Mouse (Mus musculus) brain, embryonic 14.5 days (tissue): Measurements from ENCODE around the gene Wfdc15b. TPM values are rescaled to one million over a fixed set of nuclear protein-coding genes. Genes with fewer than 3 reads are reported as not detected.
A peak's percentile ranks its signal among the peaks of the same experiment; 100 is the strongest.

ENCODE experiments used
- DNase-seq: peaks from one replicate; pipeline ENCODE4 v3.0.0-alpha.2; 2011; ENCODE audit warnings: low read depth
- CTCF ChIP-seq: fragments of 200-500 bp; IDR thresholded peaks from 2 replicates; pipeline ENCODE4 v1.5.1; 2012; ENCODE audit warnings: inconsistent platforms, mild to moderate bottlenecking, moderate library complexity, borderline replicate concordance; ENCODE audit not compliant: insufficient read depth, insufficient read length; ENCODE audit errors: extremely low read depth
- POLR2A ChIP-seq: fragments of 200-500 bp; IDR thresholded peaks from 2 replicates; pipeline ENCODE4 v1.6.1; 2012; ENCODE audit warnings: mild to moderate bottlenecking, inconsistent platforms, borderline replicate concordance; ENCODE audit not compliant: poor library complexity, insufficient read depth, insufficient read length, severe bottlenecking; ENCODE audit errors: extremely low read depth
- polyA plus RNA-seq: library from polyadenylated mRNA; depleted of rRNA; stranded (reverse); fragments of >200 nt; gene quantifications from 2 replicates; pipeline ENCODE4 v1.2.3, GENCODE M21; 2012; rRNA removed

The Wfdc15b gene
- polyA plus RNA-seq, 1 experiment, result not detected

DNA sequence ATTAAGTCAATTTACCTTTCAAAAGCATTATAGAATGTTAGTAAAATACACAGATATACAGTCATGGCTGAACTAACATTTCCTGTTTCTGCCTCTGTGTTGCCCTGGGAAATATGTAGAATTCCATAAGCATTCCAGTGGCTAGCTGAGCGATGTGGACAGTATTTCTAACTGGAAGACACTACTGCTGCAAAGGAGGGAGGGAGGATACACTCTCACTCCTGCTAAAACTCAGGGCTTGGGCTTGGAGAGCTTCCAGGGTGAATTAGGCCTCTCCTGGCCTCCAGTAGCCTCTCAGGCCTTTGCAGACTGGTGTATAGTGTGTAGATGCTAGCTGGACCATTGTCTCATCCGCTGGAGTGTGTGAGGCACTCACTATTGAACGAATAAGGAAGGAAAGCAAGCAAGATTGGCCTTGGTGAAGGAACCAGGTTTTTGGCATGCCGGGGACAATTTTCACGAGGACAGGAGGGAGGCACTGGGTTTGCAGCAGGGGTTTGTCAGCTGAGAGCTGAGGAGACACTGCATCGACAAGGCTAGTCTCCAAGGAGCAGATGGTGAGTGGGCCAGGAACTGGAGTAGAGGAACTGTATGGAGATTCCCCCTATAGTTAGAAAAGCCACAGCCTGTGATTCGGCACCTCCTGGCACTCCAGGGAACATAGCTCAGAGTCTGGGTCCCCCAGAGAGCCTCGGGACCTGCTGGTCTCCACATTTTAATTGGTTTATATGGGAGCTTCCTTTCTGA lies 46.6 kb downstream of the Wfdc15b start:
- DNase-seq, result no peak
- TF ChIP-seq POLR2A (no peak), CTCF (no peak)

DNA sequence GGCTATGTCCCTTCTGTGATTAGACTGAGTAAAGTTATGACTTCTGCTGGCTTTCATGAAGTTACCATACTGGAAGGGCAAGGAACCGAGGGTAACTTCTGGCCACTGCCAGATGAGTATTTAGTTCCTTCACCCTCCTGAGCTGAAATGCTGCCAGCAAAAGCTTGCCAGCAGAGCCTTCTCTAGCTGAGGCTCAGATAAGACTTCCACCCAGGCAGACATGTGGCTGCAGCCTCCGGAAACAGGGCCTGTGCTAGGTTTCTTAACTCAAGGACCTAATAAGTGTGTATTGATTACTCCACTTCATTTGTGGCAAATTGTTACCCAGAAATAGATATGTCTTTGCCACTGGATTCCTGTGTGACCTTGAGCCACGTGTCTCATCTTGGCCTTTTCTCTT lies 48.1 kb downstream of the Wfdc15b start:
- no peak for DNase-seq
- TF ChIP-seq POLR2A (no peak), CTCF (no peak)

DNA sequence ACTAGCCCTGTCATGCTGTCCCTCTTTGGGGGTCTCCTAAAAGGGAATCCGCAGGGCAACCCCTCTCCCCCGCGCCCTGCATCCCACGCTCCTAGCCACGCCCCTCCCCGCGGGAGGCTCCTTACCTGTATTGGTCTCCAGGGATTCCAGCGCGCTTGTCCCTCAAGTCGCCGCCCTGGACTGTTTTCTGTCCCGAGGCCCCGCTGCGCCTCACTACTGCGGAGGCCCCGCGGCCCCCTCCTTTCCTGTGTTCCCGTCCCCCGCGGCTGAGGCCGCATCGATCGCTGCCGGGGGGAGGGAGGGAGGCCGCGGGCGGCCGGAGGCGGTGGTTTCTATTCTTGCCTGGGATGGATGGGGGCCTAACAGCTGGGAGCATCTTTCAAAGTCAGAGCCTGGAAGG lies 50.6 kb downstream of the Wfdc15b start, which contains the start of gene Kcns1:
Gene Kcns1 (minus strand): TSS at position 212 of the 400 bp plus-strand sequence.
- DNase-seq, result peak; percentile 8
- TF ChIP-seq CTCF (no peak), POLR2A (no peak)

DNA sequence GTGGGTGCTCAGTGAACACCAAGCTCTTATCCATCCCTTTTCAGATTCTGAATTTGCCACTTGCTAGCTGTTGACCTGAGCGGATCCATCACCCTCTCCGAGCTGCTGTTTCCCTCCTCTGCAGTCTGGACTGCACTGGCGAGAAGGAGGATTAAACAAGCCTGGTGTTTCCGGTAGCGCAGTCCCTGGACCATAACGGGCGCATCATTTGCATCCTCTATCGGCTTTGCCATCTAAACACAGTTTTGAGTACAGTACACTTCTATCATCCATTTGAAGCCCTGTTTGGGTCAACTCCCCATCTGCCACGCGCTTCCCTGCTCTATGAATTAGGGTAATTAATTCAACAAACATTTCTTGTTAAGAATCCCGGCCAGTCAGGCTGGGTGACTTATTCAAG lies 51.1 kb downstream of the Wfdc15b start:
- no peak for TF ChIP-seq CTCF
- no peak for TF ChIP-seq POLR2A
- peak; percentile 13 for DNase-seq

DNA sequence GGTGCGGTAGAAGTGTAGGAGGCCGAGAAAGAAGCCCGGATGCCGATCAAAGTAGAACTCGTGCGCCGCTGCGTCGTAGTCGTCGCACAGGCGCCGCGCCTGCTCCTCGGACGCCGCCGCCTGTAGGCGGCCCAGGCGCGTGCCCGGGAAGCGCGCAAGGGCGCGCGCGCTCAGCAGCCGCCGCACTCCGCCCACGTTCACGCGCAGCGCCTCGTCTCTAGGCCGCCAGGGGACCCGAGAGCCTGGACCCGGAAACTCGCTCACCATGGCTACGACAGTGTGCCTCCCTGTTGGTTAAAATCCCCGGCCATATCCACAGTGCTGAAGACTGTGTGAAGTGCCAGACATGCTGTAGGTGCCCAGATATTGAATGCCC lies 52.9 kb downstream of the Wfdc15b start:
- peak; percentile 24; the same call in 1 of the 2 replicates for TF ChIP-seq CTCF
- no peak for TF ChIP-seq POLR2A
- DNase-seq, result no peak

DNA sequence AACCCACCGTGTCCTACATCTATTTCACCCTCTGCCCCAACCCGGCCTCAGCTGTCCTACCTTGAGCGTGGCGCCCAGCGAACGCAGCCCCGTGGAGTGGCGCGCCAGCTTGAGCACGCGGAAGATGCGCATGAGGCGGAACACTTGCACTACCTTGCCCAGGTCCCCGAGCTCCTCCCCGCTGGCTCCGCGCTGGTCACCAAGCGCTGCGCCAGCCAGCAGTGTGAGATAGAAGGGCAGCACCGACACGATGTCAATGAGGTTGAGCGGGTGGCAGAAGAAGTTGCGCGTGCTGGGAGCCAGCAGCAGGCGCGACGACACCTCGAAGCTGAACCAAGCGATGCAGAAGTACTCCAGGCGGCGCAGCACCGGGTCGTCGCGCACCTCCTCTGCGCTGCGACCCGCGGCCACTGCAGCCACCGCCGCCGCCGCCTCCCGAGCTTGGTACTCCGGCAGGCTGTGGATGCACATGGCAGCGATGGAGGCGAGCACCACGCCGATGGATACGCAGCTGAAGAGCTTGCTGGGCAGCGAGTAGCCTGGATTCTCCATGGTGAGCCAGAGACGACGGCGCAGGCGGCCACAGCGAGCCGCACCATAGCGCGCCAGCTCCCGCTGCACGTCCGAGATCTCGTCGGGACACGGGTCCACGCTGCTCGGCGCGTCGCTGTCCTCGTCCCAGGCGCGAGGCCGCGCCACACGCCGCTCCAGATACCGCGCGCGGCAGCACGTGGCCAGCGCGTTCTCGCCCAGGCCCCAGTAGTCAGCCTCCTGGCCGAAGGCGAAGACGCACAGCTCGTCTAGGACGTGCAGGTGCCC lies 53.5 kb downstream of the Wfdc15b start:
- TF ChIP-seq POLR2A (no peak), CTCF (no peak)
- peak; percentile 47 for DNase-seq

DNA sequence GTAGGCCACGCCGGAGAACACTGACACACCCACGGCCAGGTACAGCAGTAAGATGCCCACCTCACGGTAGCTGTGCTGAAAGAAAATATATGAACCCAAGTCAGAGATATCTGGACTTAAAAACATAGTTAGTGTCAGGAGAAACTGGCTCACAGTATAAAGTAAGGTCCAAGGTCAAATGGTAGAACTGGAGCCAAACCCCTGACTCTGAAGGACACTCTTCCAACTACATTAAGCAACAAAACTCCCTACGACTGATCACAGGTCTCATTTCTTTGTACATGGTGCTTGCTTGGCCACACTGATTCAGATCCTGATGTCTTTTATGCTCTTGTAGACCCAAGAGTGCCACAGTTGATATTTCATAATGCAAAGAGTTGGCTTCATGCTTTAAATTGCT lies 56.5 kb downstream of the Wfdc15b start:
- TF ChIP-seq POLR2A (no peak), CTCF (no peak)
- no peak for DNase-seq

Other genes starting within 250 kb of the Wfdc15b start
- 139 and 214 TPM in 2 replicates for gene Ywhab, start 226.7 kb downstream of the Wfdc15b start, polyA plus RNA-seq
- gene Pabpc1l, start 196.2 kb downstream of the Wfdc15b start, polyA plus RNA-seq, result 2.7 and 2.8 TPM in 2 replicates
- gene Stk4, start 151.3 kb downstream of the Wfdc15b start, polyA plus RNA-seq, result 21.7 and 24.8 TPM in 2 replicates
- 30.8 and 36.0 TPM in 2 replicates for gene Tomm34, start 150.5 kb downstream of the Wfdc15b start, polyA plus RNA-seq
- gene Kcns1, start 50.5 kb downstream of the Wfdc15b start, polyA plus RNA-seq, result 0.83 and 1.5 TPM in 2 replicates
- gene Wfdc5, start 38.9 kb downstream of the Wfdc15b start, polyA plus RNA-seq, result not detected in 2 replicates
- not detected in 2 replicates for gene Wfdc12, start 31.1 kb downstream of the Wfdc15b start, polyA plus RNA-seq
- gene Wfdc15a, start 21.5 kb downstream of the Wfdc15b start, polyA plus RNA-seq, result not detected in 2 replicates
- not detected in 2 replicates for gene Svs2, start 16.8 kb upstream of the Wfdc15b start, polyA plus RNA-seq
- gene Svs3b, start 35.0 kb upstream of the Wfdc15b start, polyA plus RNA-seq, result not detected in 2 replicates
- gene Svs4, start 56.8 kb upstream of the Wfdc15b start, polyA plus RNA-seq, result not detected in 2 replicates
- gene Svs3a, start 67.6 kb upstream of the Wfdc15b start, polyA plus RNA-seq, result not detected in 2 replicates
- not detected in 2 replicates for gene Svs6, start 95.1 kb upstream of the Wfdc15b start, polyA plus RNA-seq
- not detected in 2 replicates for gene Svs5, start 111.1 kb upstream of the Wfdc15b start, polyA plus RNA-seq
- gene Slpi, start 167.4 kb upstream of the Wfdc15b start, polyA plus RNA-seq, result 0.22 TPM in 1 of 2 replicates, not detected in the other
- 0.04 and 0.10 TPM in 2 replicates for gene Rbpjl, start 181.5 kb upstream of the Wfdc15b start, polyA plus RNA-seq
- 1.8 and 2.5 TPM in 2 replicates for gene Matn4, start 183.5 kb upstream of the Wfdc15b start, polyA plus RNA-seq
- 2.3 and 3.7 TPM in 2 replicates for gene Sdc4, start 222.2 kb upstream of the Wfdc15b start, polyA plus RNA-seq
- 69.6 and 82.0 TPM in 2 replicates for gene Sys1, start 235.3 kb upstream of the Wfdc15b start, polyA plus RNA-seq
- 8.0 and 10.2 TPM in 2 replicates for gene Gm20458, start 239.3 kb upstream of the Wfdc15b start, polyA plus RNA-seq